Mouse (Mus musculus): Measurements from ENCODE around the gene Ajm1.

GRCm38 (mm10) chr2:25561946-25562345 is 19.6 kb downstream of the Ajm1 start:
- TF ChIP-seq CTCF (IDR thresholded peaks at IDR 0.05; ENCODE audit: extremely low read depth, insufficient read length, insufficient replicate concordance, low read depth, low read length) (no peak), POLR2A (IDR thresholded peaks at IDR 0.05; ENCODE audit: low read depth, low read length) (no peak)

All from small intestine, adult 2 months (tissue).